Mouse (Mus musculus): Measurements from ENCODE around the gene Arhgap17.

The Arhgap17 gene

DNA sequence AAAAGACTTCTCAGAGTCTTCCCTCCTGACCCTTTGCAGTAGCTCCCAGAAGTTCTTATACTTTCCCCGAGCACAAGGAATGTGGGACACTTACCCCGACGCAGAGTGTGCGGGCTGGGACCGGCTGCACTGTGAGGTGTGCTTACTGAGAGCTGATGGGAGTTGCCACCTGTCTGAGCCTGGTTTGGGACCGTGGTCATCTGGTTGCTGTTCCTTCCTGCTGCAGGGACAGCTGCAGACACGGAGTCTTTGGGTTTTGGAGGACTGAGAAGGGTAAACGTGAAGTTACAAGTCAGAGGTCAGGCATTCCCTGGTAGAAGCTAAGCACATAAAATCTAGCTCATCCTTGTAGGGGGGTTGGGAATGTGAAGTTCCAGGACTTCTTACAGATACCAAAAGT, 77.8 kb downstream of the Arhgap17 start:
- ATAC-seq (ENCODE audit: insufficient number of reproducible peaks, low FRiP score, low TSS enrichment), result no peak

DNA sequence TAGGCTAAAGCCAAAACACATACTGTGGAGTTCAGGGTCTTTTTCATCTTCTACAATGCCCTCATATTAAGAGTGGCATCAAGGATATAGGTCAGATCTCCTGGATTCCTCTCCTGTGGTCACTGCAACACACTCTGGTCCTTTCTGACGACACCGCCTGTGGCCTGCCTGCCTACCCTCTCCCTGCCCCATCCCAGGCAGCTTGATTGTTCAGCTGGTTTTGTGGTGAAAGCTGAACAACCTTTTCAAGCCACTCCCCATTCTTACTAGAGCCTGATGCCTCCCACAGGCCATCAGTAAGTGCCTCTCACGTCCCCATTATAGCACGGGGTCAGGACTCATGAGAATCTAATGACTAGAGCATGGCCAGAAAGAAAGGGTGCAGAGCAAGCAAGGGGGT, 80.5 kb downstream of the Arhgap17 start:
- no peak for ATAC-seq (ENCODE audit: insufficient number of reproducible peaks, low FRiP score, low TSS enrichment)

DNA sequence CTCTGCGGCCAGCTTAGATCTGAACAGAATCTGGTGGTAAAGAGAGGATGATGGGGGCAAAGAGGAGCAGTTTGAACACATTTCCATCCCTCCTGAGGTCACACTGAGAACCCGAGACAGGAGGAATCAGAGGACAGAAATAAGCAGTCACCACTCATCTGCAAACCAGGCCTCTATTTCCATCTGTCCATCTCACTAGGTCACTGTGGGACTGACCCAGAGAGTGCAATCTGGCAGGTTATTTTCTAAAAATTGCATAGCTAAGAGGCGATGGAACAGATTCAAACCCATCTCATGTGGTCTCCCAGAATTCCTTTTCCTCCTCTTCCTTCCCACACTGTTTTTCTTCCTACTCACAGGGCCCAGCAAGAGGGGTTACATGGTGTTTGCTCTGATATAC, 81.8 kb downstream of the Arhgap17 start:
- ATAC-seq (ENCODE audit: insufficient number of reproducible peaks, low FRiP score, low TSS enrichment), result peak; percentile 78; the same call in 1 of the 2 replicates

DNA sequence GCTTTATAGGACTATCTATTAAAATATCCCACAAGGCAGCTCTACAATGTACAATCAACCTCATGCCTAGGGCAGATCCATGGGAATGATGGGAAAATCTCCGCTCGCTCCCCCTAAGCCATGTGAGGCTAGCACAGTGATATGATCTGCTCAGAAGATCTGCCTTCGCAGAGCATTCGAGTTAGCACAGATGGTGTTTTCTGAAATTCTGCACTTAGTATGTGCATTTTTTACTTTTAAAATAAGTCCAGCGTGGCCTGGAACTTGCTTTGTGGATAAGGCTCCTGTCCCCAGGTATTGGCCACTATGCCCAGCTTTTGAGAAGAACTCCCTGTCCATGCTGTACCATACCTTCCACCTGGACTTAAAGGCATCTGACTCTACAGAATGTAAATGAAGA, 83.8 kb downstream of the Arhgap17 start:
- no peak for ATAC-seq (ENCODE audit: insufficient number of reproducible peaks, low FRiP score, low TSS enrichment)

DNA sequence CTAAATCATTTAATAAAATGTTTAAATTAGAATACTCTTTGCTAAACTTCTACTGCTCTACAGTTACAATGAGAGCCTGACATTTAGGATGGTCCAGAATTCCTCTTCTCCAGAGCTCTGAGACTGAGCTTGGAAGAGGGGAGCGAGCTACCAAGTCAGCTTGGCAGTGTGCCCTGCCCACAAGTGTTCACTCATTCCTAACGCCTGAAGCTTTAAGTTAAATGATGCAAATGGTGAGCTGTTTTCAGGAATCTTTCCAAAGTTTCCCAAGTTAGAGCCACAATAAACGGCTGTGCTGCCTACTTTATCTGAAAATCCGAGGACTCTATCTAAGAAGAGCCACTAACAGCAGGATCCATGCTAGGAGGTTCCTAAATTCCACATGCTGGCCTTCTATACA, 85.9 kb downstream of the Arhgap17 start:
- ATAC-seq (ENCODE audit: insufficient number of reproducible peaks, low FRiP score, low TSS enrichment), result no peak

DNA sequence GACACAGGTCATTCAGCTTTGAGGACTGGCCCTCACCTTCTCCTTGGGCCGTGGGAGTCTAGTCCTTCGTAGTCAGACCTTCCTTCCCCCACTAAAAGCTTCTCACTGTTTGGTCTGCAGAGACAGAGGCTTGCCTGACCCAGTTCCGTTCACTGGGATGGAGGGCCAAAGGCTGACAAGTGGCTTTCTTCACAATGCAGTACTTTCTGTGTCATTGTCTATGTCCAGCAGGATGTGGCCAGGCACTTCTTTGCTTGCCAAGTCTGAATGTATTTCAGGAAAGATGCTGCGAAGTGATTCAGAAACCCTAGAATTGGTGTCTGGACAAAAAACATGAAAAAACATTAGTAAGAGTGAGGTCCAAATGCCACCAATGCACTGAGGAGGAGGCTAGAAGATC, 89.9 kb downstream of the Arhgap17 start:
- ATAC-seq (ENCODE audit: insufficient number of reproducible peaks, low FRiP score, low TSS enrichment), result no peak

DNA sequence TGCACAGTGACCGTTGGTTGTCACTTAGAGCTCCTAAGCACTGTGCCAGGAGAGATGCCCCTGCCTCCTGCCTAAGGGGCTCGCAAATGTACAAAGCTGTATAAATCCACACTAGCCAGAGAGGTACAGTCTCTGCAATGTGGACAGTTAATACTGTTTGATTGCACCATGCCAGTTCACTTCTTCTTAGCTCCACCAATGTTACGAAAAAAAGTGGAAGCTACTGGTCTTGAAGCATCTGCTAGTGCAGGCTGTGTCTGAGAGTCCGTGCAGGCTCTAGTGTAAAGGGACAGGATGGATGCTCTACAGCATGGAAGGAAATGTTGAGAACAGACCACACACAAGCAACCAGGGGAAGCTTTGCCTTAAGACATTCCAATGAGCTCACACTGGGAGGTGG, 93.1 kb downstream of the Arhgap17 start:
- no peak for ATAC-seq (ENCODE audit: insufficient number of reproducible peaks, low FRiP score, low TSS enrichment)

DNA sequence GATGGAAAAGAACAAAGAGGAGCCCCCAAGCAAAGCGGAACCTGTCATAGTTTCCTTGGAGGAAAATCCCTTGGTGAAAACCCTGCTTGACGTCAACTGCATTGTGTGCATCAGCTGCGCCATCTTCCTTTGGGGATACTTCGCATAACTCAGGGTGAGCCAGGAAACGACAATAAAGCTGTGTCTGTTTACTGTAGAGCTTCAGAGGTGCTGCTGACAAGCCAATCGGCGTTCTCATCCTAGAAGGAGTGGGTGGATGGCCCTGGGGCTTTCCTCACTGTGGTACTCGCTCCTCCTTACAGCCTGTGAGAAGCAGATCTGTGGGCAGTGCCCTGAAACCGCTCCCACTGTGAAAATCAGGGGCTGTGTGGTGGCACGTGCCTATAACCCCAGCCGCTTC, 96.7 kb downstream of the Arhgap17 start:
- no peak for ATAC-seq (ENCODE audit: insufficient number of reproducible peaks, low FRiP score, low TSS enrichment)

DNA sequence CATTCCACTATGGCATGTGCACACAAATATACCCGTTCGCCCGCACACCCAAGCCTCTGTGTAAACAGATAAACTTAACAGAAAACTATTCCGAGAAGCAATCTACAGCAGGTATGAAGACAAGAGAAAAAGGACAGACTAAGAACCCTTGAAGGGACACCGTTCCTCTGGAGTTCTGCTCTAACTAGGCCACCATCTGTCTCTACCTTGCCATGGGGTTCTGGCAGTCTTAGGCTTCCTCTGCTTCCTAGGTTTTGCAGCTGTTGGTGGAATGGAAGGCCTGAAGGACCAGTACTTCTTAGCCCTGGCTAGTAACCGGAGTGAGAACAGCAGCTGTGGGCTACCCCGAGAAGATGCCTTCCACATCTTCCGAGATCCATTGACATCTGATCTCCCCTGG, 111.6 kb downstream of the Arhgap17 start:
- no peak for ATAC-seq (ENCODE audit: insufficient number of reproducible peaks, low FRiP score, low TSS enrichment)

DNA sequence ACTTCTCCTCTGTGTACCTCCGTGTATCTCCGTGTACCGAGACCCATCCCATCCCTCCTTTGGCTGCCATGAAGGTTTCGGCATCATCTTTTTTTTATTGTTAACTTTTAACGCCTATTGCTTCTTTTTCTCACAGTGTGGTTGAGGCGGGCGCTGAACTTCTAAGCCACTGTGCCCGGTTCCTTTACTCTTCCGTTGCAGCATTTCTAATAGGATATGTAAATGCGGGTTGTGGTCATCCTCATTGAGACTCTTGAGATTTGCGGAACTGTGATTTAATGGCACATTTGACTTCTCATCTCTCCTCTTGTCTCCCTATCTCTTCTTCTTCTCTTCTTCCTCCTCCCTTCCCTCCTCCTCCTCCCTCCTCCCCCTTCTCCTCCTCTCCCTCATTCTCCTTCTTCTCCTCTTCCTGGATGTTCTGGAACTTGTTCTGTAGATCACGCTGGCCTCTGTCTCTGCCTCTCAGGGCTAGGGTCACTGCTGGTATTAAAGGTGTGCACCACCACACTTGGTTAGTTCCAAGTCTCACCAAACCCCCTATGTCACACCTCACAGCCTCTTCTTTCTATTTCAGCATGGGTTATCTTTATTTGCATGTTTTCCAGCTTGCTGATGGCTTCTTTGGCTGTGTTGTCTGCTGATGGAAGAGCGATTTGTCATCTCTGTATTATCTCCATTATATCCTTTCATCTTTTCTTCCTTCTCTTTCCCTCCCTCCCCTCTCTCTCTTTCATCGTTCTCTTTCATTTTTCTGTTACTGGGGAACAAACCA, 115.3 kb downstream of the Arhgap17 start:
- ATAC-seq (ENCODE audit: insufficient number of reproducible peaks, low FRiP score, low TSS enrichment), result no peak

DNA sequence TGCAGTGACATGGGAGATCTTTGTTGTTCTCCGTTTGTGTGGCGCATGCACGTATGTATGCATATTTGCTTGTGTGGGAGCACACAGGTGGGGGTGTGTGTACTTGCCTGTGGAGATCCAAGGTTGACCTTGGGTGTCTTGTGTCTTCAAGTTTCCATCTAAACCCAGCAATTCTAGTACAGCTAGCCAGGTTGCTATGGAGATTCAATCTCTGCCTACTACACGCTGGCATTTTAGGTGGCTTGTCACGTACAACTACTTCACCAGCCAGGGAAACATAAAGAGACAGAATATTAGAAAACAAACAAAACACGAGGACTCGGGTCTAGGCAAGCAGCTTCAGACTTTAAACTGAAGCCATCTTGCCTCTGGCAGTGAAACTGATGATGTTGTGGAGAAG, 116.3 kb downstream of the Arhgap17 start:
- no peak for ATAC-seq (ENCODE audit: insufficient number of reproducible peaks, low FRiP score, low TSS enrichment)

DNA sequence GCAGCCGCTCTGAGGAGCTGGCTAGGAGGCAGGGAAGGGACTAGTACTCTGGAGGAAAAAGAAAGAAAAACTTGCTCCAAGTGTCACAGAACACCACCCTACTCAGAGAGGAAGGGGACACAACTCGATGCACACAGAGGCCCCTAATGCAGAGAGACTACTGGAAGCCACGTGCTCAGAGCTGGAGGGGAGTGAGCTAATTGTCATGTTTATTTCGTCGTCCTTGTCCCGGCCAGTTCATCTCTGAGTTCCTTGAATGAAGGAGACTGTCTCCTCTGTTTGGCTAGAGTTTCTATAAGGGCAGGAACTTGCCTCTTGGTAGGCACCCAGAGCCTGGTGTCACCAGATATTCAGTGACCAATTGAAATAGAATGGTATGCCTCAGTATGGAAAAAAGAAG, 118.4 kb downstream of the Arhgap17 start:
- ATAC-seq (ENCODE audit: insufficient number of reproducible peaks, low FRiP score, low TSS enrichment), result no peak

DNA sequence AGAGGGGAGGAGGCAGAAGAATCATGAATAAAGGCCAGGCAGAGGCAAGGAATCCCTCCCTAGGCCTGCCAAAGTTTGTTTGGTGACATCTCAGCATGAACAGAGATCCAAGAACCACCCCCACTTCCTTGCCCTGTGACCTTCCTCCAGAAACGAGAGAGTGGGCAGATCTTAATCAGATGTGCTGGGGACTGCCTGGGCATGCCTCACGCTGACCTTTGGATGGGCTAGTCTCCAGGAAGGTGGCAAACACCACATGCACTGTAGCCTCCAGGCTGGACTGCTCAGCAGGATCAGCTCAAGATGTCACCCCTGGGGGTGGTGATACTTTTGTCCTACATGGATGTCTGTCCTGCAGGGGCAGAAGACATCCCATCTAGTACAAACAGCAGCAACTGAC, 121.5 kb downstream of the Arhgap17 start:
- ATAC-seq (ENCODE audit: insufficient number of reproducible peaks, low FRiP score, low TSS enrichment), result no peak

DNA sequence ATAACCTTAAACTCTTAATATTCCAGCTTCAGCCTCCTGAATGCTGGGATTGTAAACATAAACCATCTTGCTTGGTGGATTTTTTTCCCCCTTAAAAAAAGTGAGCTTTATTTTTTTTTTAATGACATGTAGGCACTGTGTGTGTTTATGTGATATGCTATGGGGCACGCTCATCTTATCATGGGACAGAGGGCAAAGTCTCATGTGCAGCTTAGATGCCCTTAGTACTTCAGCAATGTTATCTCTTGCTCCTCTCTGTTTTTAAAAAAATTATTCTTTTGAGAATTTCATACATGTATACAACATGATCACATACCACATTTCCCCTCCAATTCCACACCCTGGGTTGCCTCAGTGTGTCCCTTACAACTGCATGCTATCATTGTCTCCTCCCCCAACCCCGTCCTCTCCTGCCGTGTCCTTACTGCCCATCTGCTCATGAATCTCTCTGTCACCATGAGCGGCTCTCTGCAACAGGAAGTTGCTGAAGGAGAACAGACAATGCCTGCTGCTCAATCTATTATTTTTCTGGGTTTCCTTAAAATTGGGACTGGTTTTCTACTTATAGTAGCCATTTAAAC, 123.1 kb downstream of the Arhgap17 start:
- ATAC-seq (ENCODE audit: insufficient number of reproducible peaks, low FRiP score, low TSS enrichment), result no peak

DNA sequence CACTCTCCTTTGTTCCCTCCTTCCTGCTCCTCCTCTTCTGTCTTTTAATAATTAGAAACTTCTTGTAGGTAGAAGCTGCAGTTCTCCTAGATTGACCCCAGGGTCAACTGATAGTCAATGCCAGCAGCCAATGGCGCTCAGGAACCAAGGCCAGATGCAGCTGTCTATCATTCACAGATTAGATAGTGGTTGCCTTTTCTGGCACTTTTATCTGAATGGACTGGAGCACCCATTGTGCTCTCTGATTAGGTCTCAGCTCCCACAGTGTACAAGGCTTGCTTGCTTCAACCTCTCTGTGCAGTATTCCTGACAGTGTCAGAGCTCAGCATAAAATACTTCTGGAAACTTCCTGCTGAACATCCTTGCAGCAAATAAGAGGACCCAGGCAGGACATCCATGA, 124.9 kb downstream of the Arhgap17 start:
- ATAC-seq (ENCODE audit: insufficient number of reproducible peaks, low FRiP score, low TSS enrichment), result no peak

DNA sequence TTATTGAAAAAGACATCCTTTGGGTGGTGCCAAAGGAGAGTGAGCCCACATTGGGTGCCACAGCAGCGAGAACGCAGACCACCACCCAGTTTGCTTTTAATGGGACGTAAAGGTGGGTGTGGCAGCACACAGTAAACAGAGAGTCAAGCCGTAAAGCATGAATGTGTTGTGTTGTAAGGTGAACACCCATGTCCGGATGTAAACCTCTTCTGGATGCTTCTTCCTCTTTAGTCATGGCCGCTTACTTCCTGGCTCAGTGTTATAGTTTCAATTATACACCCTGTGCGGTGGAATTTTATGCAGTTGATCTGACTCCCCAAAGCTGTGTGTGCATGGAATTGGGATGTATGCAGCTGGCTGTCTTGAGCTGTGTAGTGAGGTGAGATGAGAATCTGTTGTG, 127.5 kb downstream of the Arhgap17 start:
- no peak for ATAC-seq (ENCODE audit: insufficient number of reproducible peaks, low FRiP score, low TSS enrichment)

DNA sequence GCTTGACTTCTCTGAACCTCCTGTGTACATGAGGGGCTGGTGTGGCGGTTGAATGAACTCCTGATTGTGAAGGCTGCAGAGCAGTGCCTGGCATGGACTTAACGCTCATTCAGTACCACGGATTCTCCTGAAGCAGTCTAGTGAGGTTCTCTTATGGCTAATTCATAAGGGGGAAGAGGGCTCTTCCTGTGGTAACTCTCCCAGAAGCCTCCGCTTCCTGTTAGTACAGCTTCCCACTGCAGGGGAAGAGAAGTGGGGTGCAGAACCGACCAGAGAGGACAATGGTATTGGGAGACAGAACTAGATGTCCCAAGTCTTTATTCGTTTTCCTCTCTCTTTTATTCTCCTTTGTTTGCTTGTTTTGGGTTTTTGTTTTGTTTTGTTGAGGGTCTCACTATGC, 129.7 kb downstream of the Arhgap17 start:
- no peak for ATAC-seq (ENCODE audit: insufficient number of reproducible peaks, low FRiP score, low TSS enrichment)

DNA sequence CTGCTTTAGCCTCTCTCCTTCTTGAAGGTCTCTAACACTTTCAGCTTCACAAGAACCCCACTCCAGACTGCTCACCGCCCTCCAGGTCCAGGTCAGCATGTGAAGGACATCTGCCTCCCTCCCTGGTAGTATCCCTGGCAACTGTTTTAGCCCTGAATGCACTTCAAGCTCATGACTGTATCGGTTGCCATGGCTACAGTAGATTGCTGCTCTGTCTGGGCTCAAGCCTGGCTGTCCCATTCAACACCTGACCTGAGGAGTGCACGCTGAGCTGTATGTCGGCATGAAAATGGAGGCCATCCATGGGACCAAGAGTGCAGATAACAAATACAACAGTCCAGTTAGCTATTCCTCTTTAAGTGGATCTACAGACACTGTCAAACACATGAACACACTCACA, 131.1 kb downstream of the Arhgap17 start:
- ATAC-seq (ENCODE audit: insufficient number of reproducible peaks, low FRiP score, low TSS enrichment), result no peak

DNA sequence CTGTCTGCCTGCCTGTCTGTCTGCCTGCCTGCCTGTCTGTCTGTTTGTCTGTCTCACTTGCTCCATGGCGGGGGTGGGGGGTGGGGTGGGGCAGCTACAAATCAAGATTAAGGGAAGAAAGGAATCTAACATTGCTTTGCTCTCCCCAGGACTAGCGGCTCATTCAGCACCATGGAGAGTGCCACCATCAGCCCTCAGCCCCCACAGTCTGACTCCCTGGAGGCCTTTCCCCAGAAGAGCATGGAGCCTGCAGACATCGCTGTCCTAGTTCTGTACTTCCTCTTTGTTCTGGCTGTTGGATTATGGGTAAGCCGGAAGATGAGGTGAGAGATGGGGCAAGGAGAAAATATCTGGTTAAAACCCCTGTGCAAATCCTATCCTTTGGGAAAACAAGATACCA, 134.3 kb downstream of the Arhgap17 start:
- no peak for ATAC-seq (ENCODE audit: insufficient number of reproducible peaks, low FRiP score, low TSS enrichment)
